Mouse (Mus musculus): ENCODE data around the gene Esrrg.

- TF ChIP-seq TAL1 (IDR thresholded peaks at IDR 0.05; ENCODE audit: low read length) (no peak), GATA1 (IDR thresholded peaks at IDR 0.05; ENCODE audit: low read length) (no peak)
These were observed 496.9 kb downstream of the Esrrg start for GRCm38 (mm10) chr1:188105516-188105915.
